ENCODE assay signal across 33 mouse cellular contexts in the genomic region with DNA sequence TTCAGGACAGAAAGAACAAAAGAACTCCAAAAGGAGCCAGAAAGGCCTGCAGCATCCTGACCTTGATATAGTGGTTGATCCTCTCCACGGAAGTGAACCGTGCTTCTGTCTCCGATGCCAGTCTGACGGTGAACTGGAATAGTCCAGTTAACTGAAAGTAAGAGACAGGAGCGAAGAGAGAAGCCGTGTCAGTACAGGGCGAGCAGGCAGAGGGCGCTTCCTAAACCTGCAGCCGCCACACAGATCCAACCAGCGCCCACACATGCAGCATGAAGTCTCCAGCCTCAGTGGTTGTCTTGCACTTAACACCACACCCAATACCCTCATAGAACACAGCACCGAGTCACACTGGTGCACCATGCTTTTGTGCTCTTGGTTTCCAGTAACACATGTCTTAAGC. TPM values are rescaled to one million over a fixed set of nuclear protein-coding genes. Genes with fewer than 3 reads are reported as not detected.
A peak's percentile ranks its signal among the peaks of the same experiment; 100 is the strongest.
DNase-seq lines count a peak whose midpoint lies in the region; ATAC-seq and TF ChIP-seq lines count a peak whose summit lies in the region.
"Had no signal": no experiment of that assay in that cellular context is flagged by ENCODE, and none has a peak within 500 bp of the region (broad histone marks: within the 10 kb centered on the region; RNA-seq: fewer than 3 reads in every experiment).

No protein-coding gene starts in this region.

- peak; percentile 49 for DNase-seq in heart, adult 11 months
- DNase-seq in lung, postnatal 0 days (ENCODE audit: low spot score): no peak
- no peak for DNase-seq in lung, postnatal 4 days
- peak; percentile 76 for DNase-seq in R1 (ENCODE audit: low read depth, low spot score)
- no peak for DNase-seq in embryo, embryonic 11 days
- DNase-seq in left cerebral cortex, adult 18-20 months (ENCODE audit: low spot score in 2 of 2): no peak
- DNase-seq: adrenal gland, adult 8-10 months; adrenal gland, postnatal 25 days; cerebellum, adult 11-12 months; cerebellum, adult 8-10 months; cerebellum, postnatal 10 days; cerebellum, postnatal 36 days; gastrocnemius, adult 2 months; gastrocnemius, postnatal 14 days; heart, adult 18-20 months; heart, postnatal 14 days; heart, postnatal 4 days had no signal

- peaks cover 22% of the 10 kb centered on the region for H3K36me3 ChIP-seq in heart, embryonic 11.5 days (ENCODE audit: control insufficient read depth, insufficient read depth, low read length)
- H3K36me3 ChIP-seq in lung, postnatal 0 days (ENCODE audit: insufficient read depth, low read length): peaks cover 47% of the 10 kb centered on the region

- H3K9me3 ChIP-seq in heart, embryonic 11.5 days (replicated peaks; ENCODE audit: control insufficient read depth, low read length): no peaks in the 10 kb centered on the region
- no peaks in the 10 kb centered on the region for H3K9me3 ChIP-seq in lung, postnatal 0 days (ENCODE audit: low read length)
- H3K9me3 ChIP-seq: forebrain, embryonic 10.5 days; forebrain, embryonic 13.5 days; G1E; heart, embryonic 13.5 days had no signal

- no peak overlapping the region for H3K4me3 ChIP-seq in heart, embryonic 11.5 days (ENCODE audit: low read depth, low read length)
- no peak overlapping the region for H3K4me3 ChIP-seq in lung, postnatal 0 days (ENCODE audit: low read depth, low read length)
- H3K4me3 ChIP-seq: forebrain, embryonic 10.5 days; forebrain, embryonic 13.5 days; gastrocnemius, adult 2 months; heart, embryonic 13.5 days had no signal

- H3K9ac ChIP-seq in heart, embryonic 11.5 days (ENCODE audit: low read depth, low read length): no peak overlapping the region
- no peak overlapping the region for H3K9ac ChIP-seq in lung, postnatal 0 days (replicated peaks; ENCODE audit: low read depth)
- H3K9ac ChIP-seq: forebrain, embryonic 13.5 days; heart, embryonic 13.5 days; hindbrain, embryonic 14.5 days had no signal

- TF ChIP-seq CTCF in lung, postnatal 0 days (IDR thresholded peaks at IDR 0.05): 0 out of 2 replicates have a peak, but pooled peaks have one; percentile 7

- H3K4me1 ChIP-seq in heart, embryonic 11.5 days (ENCODE audit: control insufficient read depth, insufficient read depth, low read length): no peaks in the 10 kb centered on the region
- no peaks in the 10 kb centered on the region for H3K4me1 ChIP-seq in lung, postnatal 0 days (ENCODE audit: insufficient read depth, low read depth, low read length)
- H3K4me1 ChIP-seq: forebrain, embryonic 10.5 days; forebrain, embryonic 13.5 days had no signal

- no peak overlapping the region for H3K27ac ChIP-seq in heart, embryonic 11.5 days (ENCODE audit: low read depth, low read length)
- no peak overlapping the region for H3K27ac ChIP-seq in lung, postnatal 0 days (ENCODE audit: low read length)
- H3K27ac ChIP-seq: forebrain, embryonic 10.5 days; forebrain, embryonic 13.5 days; gastrocnemius, adult 2 months; heart, embryonic 13.5 days; hindbrain, embryonic 14.5 days; hindbrain, postnatal 0 days had no signal

- H3K27me3 ChIP-seq in heart, embryonic 11.5 days (ENCODE audit: control insufficient read depth, insufficient read depth, low read length): no peaks in the 10 kb centered on the region
- no peaks in the 10 kb centered on the region for H3K27me3 ChIP-seq in lung, postnatal 0 days (replicated peaks; ENCODE audit: insufficient read depth, low read length)
- H3K27me3 ChIP-seq: forebrain, embryonic 13.5 days; heart, embryonic 13.5 days; Patski had no signal

- H3K4me2 ChIP-seq in heart, embryonic 11.5 days: no peak overlapping the region
- H3K4me2 ChIP-seq in lung, postnatal 0 days (replicated peaks; ENCODE audit: low read depth, low read length): no peak overlapping the region
- H3K4me2 ChIP-seq: forebrain, embryonic 13.5 days; heart, embryonic 13.5 days; hindbrain, embryonic 14.5 days had no signal

- TF ChIP-seq EP300 in lung, postnatal 0 days (IDR thresholded peaks at IDR 0.05): no peak

- WGBS in heart, embryonic 11.5 days (ENCODE audit: insufficient replicate concordance): 87% methylated on average over 11 of the region's 11 CpGs
- WGBS in lung, postnatal 0 days: 91% methylated on average over 11 of the region's 11 CpGs

- no peak for ATAC-seq in heart, embryonic 11.5 days (replicated peaks; ENCODE audit: insufficient number of reproducible peaks, low FRiP score, low TSS enrichment)
- no peak for ATAC-seq in lung, postnatal 0 days
- ATAC-seq: activated CD4-positive, CD25-positive, alpha-beta regulatory T cell, adult 4 months; forebrain, embryonic 13.5 days; forebrain, embryonic 16.5 days; hindbrain, postnatal 0 days; inflammation-experienced regulatory T-cells, adult 6 months; Patski had no signal

RNA-seq across cellular contexts. Expression of a gene that starts 36.9 kb away (rescaled TPM):
- polyA plus RNA-seq in heart, embryonic 11.5 days (2014; fragmentation: Nextera tagmentation; extraction: Ambion mirVana): not detected in 2 replicates
- polyA plus RNA-seq in lung, postnatal 0 days (2015; fragmentation: Nextera tagmentation; extraction: Ambion mirVana): 0.29 and 0.51 TPM in 2 replicates
- total RNA-seq in left cerebral cortex, adult 18-20 months (2021): not detected
- total RNA-seq: adrenal gland, postnatal 25 days; G1E had no signal
- polyA plus RNA-seq: activated CD4-positive, CD25-positive, alpha-beta regulatory T cell, adult 4 months; brain, embryonic 14.5 days; cortical plate, adult 2 months; embryonic facial prominence, embryonic 11.5 days; forebrain, embryonic 10.5 days; forebrain, embryonic 13.5 days; forebrain, embryonic 16.5 days; G1E; heart, embryonic 13.5 days; heart, embryonic 16.5 days; hindbrain, embryonic 11.5 days; hindbrain, embryonic 14.5 days; hindbrain, postnatal 0 days; inflammation-experienced regulatory T-cells, adult 6 months had no signal

RNA-seq across cellular contexts. Expression of a gene that starts 59.9 kb away (rescaled TPM):
- polyA plus RNA-seq in heart, embryonic 11.5 days (2014; fragmentation: Nextera tagmentation; extraction: Ambion mirVana): 78.0 and 79.7 TPM in 2 replicates
- 69.5 and 73.3 TPM in 2 replicates for polyA plus RNA-seq in lung, postnatal 0 days (2015; fragmentation: Nextera tagmentation; extraction: Ambion mirVana)
- total RNA-seq in left cerebral cortex, adult 18-20 months (2021): 10 to 100 TPM; 47.9 to 53.6 TPM

Comparison
In these comparisons a context has a peak if more than half of its experiments do, and no peak if none do; other contexts are left out.
1. DNase-seq: peak in heart, adult 11 months (single experiment) and R1 (single experiment); none in lung, postnatal 0 days (single experiment), lung, postnatal 4 days (0 of 2), embryo, embryonic 11 days (single experiment) and left cerebral cortex, adult 18-20 months (0 of 2).